Mouse (Mus musculus) monocyte, adult 5-6 weeks (primary cell): ENCODE measurements around the gene Haus6. TPM values are rescaled to one million over a fixed set of nuclear protein-coding genes. Genes with fewer than 3 reads are reported as not detected.
"Not testable (repeated sequence)": the region's sequence is repeated elsewhere in the genome, so short reads cannot be mapped to it uniquely, and the experiment has no call there.

Experiments
- ATAC-seq: fragments of 153-309, 156-312 bp; replicated peaks from 2 replicates; pipeline ENCODE4 v1.8.0; 2017; ENCODE audit warnings: mild to moderate bottlenecking; ENCODE audit not compliant: low TSS enrichment, insufficient number of reproducible peaks, severe bottlenecking, poor library complexity, low FRiP score
- total RNA-seq: library from RNA; stranded (forward); fragments of 200-1000, 200-491, 200-594 nt; gene quantifications from 3 replicates; pipeline ENCODE4 v1.2.3, GENCODE M21; 2017

The Haus6 gene
- total RNA-seq: 13.3 to 23.0 TPM (median 16.0 TPM) in 3 replicates

DNA sequence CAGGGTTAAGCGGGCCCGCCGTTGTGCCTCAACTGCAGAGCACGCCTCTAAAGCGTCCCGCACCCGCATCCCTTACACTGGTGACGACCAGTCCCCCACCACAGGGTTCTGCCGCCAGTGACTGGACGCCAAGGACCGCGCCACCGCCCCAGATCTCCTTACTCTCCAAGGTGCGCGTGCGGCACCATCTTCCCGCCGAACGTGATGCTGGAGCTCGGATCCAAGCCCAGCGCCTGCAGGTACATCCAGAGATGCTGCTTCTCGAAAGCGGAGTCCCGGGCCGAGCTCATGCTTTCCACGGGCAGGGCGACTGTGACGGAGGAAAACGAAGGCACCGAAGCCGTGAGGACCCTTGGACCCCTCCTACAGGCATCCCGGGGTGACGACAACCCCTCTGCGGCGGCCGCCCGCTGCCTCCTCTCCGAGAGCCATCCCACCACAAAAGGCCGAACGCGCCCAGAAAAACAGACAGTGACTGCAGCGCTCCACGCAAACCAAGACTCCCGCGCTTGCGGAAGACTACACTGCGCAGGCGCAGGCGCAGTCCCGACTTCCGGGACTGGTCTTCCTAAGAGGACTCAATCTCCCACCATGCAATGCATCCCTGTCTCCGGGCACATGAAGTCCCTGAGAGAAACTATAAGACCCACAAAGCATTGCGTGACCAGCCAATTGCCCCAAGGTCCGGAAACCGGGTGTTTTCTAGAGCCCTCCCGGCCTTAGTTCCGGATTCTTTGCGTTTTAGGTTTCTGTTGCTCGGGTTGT is at the start of gene Haus6:
Gene Haus6 (minus strand): TSS at position 532 of the 765 bp plus-strand sequence.
- peak; percentile 100 for ATAC-seq

DNA sequence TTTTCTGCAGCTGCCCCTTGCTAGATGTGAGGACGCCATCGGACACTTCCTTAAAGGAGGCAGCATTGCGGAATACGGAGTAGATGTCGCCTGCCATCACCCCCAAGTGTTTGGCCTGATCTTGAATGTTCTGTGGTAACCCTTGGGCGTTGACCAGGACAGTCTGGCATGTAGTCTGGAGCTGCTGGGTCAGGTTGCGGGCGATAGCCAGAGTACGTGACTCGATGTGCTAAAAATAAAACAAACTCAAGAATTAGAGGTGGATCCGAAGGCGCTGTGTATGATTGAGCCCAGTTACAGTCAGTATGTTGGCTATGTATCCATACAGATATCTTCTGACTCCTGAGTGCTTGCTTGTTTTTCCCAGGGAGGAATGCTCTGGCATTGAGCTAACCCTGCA is 45.3 kb upstream of the Haus6 start:
- ATAC-seq: no peak

DNA sequence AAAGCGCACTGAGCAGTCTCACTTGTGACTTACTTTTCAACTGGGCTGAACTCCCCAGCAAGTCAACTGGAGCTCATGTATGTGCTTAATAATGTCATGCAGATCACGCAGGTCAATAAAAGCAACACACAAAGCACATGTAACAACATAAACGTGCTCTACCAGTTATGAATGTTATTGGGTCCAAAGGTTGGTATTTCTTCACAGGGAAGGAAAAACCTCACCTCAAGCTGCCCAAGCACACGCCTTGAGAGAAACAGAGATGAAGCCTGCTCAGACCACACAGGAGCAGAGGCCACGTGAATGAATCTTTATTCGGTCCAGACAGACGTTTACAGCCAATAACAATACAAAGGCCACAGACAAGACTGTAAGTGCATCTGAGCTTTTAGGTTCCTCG is 44.6 kb upstream of the Haus6 start:
- ATAC-seq: not testable (repeated sequence)

DNA sequence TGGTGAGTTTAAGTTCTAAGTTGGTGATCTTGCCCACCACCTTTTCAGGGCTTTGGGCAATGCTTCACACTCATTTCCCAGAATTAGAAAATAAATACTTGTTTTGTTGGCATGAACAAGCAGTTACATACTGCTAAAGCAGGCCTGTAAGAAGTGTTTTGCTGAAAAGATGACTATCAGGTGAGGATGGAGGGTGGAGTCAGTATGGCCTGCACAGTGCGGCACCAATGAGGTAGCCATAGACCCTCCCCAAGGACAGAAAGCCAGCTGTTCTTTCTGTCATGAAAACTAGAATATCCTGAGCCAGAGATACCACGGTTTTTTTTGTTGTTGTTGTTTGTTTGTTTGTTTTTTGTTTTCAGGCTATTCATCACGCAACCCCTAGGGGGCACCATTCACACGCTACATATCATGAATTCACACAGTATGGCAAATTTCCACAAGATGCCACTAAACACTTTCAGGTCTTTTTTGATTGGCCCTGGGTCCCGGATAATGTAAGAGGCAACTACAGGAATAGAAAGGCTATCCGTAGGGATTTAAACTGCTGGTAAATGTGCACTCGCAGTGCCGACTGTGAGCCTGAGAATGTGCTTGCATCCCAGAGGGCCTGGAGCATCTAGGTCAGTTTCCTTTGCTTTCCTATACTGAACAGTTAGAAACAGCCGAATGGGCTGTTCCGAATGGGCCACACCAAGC is 40.0 kb upstream of the Haus6 start:
- peak; percentile 24; the same call in 1 of the 2 replicates for ATAC-seq

DNA sequence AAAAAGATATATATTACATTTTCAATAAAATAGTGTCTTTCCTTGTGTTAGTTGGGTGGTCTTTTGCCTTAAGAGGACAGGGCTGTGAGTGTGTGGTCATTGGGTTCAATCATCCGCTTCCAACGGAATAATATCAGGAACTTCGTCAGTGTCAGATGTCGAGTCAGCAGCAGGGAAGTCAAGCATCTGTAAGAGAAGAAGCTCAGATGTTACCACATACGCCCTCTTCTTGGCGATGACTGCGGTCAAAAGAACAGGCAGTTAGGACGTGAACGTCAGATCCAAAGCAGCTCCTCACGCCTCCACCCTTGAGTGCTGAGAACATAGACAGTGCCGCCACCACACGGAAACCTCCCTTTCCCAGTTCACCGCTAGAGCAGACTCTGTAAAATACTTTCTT is 36.5 kb upstream of the Haus6 start:
- not testable (repeated sequence) for ATAC-seq

DNA sequence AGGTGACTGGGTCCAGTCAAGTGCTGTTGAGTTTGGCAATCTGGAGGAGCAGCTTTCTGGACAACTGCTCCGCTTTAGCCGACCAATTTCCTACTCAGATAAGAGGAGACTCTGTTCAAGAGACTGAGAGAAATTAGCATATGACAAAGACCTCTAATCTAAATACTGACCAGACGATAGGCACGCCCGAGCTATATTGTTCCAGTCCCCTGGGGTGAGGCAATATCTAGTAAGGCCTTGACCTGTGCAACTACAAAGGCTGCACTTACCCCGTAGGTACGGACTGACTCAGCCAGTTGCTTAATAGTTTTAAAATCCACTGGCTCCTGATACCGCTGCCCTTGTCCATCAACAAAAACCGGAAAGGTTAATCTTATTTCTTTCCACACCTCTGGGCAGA is 25.7 kb upstream of the Haus6 start:
- not testable (repeated sequence) for ATAC-seq

DNA sequence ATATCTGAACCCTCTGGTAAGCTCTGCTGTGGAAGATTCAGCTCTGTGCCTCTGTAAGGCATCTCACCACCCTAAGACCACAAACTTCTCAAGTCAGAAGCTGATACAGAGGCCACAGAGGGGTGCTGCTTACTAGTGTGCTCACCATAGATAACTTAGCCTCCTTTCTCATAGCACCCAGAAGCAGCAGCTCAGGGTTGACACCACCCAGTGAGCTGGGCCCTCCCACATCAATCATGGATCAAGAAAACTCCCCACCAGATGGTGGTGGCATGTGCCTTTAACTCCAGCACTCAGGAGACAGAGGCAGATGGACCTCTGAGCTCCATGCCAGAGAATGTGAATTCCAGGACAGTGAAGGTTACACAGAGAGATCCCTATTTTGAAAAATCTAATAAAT is 23.0 kb upstream of the Haus6 start:
- 0 out of 2 replicates have a peak, but pooled peaks have one; percentile 11 for ATAC-seq

DNA sequence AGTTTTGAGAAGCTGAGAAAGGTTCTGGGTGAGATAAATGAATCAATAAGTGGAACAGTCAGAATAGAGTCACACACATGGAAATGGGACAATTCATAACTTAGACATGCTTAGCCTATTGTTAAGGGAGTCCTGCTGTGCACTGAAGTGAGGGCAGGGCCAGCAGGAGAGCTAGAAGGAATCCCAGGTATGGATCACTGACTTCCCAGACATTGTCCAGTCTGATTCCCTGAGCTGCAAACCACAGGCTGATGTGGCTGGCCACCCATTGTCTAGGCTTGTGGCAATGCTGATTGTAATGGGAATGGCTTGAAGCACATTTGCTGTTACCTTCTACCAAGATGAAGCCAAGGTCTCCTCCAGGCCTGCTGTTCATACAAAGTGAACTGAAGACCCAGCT is 22.5 kb upstream of the Haus6 start:
- not testable (repeated sequence) for ATAC-seq

DNA sequence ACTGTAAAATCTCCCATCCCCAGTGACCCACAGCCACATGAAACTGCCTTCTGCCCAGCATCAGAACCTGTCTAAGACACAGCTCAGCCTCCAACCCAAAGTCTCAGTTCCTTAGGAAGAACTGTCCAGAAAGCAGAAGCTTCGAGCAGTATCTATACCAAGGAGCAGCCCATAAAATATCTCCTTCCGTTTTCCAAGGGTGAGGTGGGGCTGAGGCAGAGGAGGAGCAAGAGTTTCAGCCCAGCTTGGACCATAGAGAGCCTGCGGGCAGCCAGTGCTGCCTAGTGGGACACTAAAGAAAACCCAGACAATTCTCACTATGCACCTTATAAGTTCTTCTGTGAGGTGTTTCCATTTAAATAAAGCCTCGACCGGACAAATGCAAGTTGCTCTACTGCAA is 20.7 kb upstream of the Haus6 start:
- peak; percentile 95 for ATAC-seq

DNA sequence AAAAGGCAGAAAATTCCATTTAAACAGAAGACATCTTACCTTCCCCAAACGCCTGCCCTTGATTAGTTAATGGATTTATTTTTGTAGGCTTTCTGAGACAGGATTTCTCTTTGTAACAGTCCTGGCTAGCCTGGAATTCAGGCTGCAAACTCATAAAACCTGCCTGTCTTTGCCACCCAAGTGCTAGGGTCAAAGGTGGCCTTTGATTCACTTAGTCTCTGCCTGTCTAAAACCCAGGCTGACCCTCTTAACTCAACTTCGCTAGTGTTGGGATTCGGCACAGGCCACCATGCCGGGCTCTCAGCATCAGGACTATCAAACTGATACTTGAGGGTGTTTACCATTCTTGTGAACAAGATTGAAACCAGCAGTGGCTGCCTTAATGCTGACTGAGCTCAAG is 20.0 kb upstream of the Haus6 start:
- ATAC-seq: no peak

DNA sequence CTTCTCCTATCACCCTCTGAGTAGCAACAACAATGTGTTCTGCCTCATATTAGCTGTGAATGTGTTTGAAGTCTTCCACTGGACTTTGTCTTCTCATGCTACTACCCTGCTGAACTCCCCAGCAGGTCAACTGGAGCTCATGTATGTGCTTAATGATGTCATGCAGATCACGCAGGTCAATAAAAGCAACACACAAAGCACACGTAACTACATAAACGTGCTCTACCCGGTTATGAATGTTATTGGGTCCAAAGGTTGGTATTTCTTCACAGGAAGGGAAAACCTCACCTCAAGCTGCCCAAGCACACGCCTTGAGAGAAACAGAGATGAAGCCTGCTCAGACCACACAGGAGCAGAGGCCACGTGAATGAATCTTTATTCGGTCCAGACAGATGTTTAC is 14.6 kb upstream of the Haus6 start:
- ATAC-seq: not testable (repeated sequence)

DNA sequence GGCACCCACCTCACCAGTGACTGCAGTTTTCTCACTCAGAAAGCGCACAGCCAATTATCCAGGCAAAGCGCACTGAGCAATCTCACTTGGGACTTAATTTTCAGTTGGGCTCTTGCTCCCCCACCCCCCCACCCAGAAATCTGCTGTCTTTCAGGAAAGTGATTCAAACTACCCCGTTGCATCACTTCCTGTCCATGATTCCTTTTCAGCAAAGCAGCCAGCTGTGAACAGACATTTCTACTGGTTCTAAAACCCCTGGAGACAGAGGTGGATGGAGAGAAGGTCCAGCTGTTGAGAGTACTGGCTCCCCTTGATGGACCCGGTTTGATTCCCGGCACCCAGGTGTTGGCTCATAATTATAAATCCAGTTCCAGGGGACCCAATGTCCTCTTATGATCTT is 13.6 kb upstream of the Haus6 start:
- no peak for ATAC-seq

DNA sequence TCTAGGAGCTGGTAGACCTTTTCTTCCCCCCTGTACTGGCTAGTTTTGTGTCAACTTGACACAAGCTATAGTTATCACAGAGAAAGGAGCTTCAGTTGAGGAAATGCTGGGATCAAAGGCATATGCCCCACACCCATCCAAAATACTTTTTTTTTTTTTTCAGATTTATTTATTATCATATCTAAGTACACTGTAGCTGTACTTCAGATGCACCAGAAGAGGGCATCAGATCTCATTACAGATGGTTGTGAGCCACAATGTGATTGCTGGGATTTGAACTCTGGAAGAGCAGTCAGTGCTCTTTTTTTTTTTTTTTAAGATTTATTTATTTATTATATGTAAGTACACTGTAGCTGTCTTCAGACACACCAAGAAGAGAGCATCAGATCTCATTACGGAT is 10.7 kb upstream of the Haus6 start:
- ATAC-seq: not testable (repeated sequence)

DNA sequence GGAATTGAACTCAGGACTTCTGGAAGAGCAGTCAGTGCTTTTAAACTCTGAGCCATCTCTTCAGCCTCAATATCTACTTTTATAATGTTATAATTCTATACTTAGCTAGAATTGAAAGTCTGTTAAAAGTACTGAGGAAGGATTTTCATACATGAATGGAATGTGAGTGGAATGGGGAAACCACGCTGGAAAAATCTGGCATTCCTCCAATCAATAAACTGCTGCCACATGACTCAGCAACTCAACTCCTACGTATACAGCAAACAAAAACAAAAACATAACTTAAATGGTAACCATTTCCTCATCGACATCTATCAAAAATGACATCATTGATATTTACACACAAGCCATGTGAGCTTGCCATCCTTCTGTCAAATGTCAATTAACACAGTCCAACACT is 10.3 kb upstream of the Haus6 start:
- no peak for ATAC-seq

DNA sequence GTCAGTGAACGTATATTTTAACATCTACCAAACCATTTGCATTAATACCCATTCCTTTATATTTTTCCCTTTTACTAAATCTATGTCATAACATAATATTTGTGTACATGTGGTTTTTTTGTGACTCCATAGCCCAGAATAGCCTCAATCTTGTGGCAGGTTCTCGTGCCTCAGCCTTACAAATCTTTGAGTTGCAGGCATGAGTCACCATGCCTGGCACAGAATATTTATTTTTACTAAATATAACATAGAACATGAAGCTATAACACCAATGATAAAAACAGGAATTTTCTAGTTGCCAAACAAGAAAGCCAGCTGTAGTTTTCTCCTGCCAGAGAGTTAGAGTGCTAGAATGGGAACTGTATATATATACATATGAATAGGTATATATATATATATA is 8.7 kb upstream of the Haus6 start:
- ATAC-seq: no peak

DNA sequence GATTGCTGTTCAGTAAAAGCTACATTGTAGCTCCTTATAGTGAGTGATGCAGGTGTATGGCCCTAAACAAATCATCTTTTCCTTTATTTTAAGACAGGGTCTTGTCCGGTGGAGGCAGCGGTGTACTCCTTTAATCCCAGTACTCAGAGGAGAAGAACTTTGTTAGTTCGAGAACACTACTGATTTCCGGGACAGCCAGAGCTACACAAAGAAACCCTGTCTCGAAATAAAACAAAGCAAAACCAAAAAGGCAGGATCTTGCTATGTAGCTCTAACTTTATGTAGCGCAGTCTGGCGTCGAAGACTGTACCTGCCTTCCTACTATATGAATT is 400 bp upstream of the Haus6 start:
- ATAC-seq: no peak

DNA sequence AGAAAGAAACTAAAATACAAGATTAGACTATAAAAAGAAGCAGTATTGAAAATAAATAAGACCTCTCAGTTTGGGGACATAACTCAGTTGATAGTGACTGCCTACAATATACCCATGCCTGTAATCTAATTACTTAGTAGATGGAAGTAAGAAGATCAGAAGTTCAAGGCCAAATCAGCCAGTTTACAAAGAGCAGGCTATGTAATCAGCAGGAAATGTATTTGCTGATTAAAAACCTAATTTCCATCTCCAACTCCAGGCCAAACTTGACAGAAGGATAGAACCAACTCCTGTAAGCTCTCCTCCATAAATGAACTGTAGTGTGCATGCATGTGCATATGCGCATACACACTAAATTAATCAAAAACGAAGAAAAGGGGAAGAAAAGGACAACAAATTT is 20.6 kb downstream of the Haus6 start:
- no peak for ATAC-seq

DNA sequence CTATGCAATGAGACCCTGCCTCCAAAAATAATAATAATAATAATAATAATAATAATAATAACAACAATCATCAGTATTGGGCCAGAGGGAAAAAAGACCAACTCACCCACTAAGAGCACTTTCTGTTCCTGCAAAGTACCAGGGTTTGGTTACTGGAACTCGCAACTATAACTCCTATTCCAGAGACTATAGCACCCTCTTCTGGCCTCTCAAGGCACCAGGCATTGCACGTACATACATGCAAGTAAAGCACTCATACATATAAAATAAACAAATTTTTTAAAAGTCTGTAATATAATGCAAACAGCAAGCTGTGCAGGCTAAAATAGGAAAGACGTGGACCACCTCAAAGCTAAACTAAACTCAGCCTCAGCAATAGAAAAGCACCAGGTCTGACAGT is 23.6 kb downstream of the Haus6 start:
- peak; percentile 76; the same call in 1 of the 2 replicates for ATAC-seq

DNA sequence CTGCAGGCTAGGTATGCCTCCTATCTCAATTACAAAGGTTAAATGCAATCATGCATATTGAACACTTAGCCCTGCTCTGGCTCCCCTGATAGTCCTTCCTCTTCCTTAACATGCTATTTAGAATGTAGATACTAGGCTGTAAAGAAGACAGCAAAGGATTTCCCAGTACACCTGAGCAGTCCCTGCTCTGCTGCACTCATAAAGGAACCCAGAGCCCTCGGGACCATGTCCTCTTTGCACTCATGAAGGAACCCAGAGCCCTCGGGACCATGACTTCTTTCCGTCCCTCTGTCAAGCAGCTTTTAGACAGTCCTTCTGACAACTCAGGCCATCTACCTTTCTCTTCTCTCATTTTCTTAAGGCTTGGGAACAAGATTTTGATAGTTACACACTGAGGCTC is 31.3 kb downstream of the Haus6 start:
- ATAC-seq: no peak

DNA sequence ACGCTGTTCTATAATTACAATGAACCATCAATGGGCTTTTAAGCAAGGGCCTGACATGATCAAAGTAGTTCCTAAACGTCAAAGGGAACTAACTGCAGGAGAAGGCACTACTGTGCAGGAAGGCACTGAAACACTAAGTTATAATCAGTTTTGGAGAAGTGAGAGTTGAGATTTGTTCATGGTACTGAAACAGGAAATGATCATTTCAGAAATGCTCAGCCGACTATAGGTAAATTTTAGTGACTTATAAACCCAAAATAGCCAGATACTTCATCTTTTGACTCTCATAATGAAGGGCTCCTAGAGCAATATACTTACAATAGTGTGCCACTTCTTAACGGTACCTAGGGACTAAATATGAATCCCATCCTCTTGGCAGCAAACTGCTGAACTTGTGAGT is 31.8 kb downstream of the Haus6 start:
- peak; percentile 68 for ATAC-seq
